ENCODE assay signal across 10 mouse cellular contexts in the genomic region with DNA sequence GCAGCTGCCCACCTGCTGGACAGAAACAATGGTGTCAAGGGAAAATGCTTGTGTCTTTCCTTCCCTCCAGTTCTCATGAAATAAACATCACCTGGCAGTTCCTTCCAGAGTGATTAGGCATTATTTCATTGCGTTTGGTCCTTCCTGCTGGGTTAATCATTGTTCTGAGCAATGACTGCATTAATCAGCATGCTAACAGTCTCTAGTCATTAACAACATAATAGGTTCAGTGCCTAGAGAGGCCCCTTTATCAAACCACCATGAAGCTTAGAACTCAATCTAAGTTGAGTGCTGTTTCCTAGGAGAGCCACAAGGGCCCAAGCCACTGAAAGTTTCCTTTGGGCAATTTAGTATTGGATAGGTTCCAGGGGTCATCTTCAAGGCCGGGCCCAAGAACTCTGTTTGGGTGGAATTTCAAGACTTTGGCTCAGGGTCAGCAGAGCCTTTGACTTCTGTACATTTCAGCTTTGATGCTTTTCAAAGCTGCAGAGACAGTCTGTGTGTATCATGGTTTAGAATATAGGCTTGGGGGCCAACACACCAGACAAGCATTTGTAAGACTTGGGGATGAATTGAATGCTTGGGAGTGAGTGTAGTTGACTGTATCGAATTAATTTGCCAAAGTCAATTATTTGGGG.
DNase-seq lines count a peak whose midpoint lies in the region; ATAC-seq lines count a peak whose summit lies in the region.
"Had no signal": no experiment of that assay in that cellular context is flagged by ENCODE, and none has a peak within 500 bp of the region (broad histone marks: within the 10 kb centered on the region; RNA-seq: fewer than 3 reads in every experiment).

No protein-coding gene starts in this region.

- peaks cover 5% of the 10 kb centered on the region; the same call in 1 of the 2 replicates for H3K27me3 ChIP-seq in hindbrain, embryonic 14.5 days (ENCODE audit: control insufficient read depth, insufficient read depth, low read length)
- H3K27me3 ChIP-seq: liver, embryonic 13.5 days had no signal

- H3K9me3 ChIP-seq in hindbrain, embryonic 14.5 days (ENCODE audit: control insufficient read depth, low read length), result no peaks in the 10 kb centered on the region
- H3K9me3 ChIP-seq: liver, embryonic 13.5 days had no signal

- H3K4me1 ChIP-seq in hindbrain, embryonic 14.5 days (replicated peaks; ENCODE audit: control insufficient read depth, insufficient read depth, low read length), result peaks cover 9% of the 10 kb centered on the region
- H3K4me1 ChIP-seq: liver, embryonic 13.5 days had no signal

- H3K9ac ChIP-seq in hindbrain, embryonic 14.5 days, result no peak overlapping the region
- H3K9ac ChIP-seq: liver, embryonic 13.5 days had no signal

- 31% methylated on average over 3 of the region's 3 CpGs for WGBS in hindbrain, embryonic 14.5 days

- ATAC-seq in hindbrain, embryonic 14.5 days (ENCODE audit: low FRiP score), result peak; percentile 81; the same call in 1 of the 2 replicates

- no peak overlapping the region for H3K4me2 ChIP-seq in hindbrain, embryonic 14.5 days (replicated peaks)
- H3K4me2 ChIP-seq: liver, embryonic 13.5 days had no signal

- no peak overlapping the region for H3K4me3 ChIP-seq in hindbrain, embryonic 14.5 days (replicated peaks; ENCODE audit: low read length)
- H3K4me3 ChIP-seq: liver, embryonic 13.5 days had no signal

- peak; percentile 45 for DNase-seq in kidney, adult 11 months
- no peak for DNase-seq in kidney, postnatal 4 days
- DNase-seq in WW6 (ENCODE audit: low read depth, low spot score), result peak; percentile 9
- DNase-seq in hindbrain, embryonic 14.5 days (ENCODE audit: low spot score), result peak; percentile 53
- peak; percentile 31 for DNase-seq in kidney, postnatal 10 days
- DNase-seq in liver, result no peak
- no peak for DNase-seq in c-Kit-positive CD71-positive TER-119-positive erythroid progenitor cells, embryonic 14.5 days (ENCODE audit: low spot score)
- no peak for DNase-seq in left cerebral cortex, adult 11 months (ENCODE audit: low spot score)
- DNase-seq: cerebellum, postnatal 25 days; liver, embryonic 13.5 days had no signal

- H3K27ac ChIP-seq in hindbrain, embryonic 14.5 days, result no peak overlapping the region
- H3K27ac ChIP-seq: liver, embryonic 13.5 days had no signal

- no peaks in the 10 kb centered on the region for H3K36me3 ChIP-seq in hindbrain, embryonic 14.5 days (replicated peaks; ENCODE audit: control insufficient read depth, insufficient read depth)
- H3K36me3 ChIP-seq: liver, embryonic 13.5 days had no signal

Comparison
In these comparisons a context has a peak if more than half of its experiments do, and no peak if none do; other contexts are left out.
1. DNase-seq: peak in kidney, adult 11 months (single experiment), WW6 (single experiment), hindbrain, embryonic 14.5 days (single experiment) and kidney, postnatal 10 days (single experiment); none in kidney, postnatal 4 days (0 of 2), liver (single experiment), c-Kit-positive CD71-positive TER-119-positive erythroid progenitor cells, embryonic 14.5 days (single experiment) and left cerebral cortex, adult 11 months (single experiment).